Mouse (Mus musculus) brown adipose tissue, adult 24 weeks (tissue): ENCODE results near the gene Gm9945. TPM values are rescaled to one million over a fixed set of nuclear protein-coding genes. Genes with fewer than 3 reads are reported as not detected.

ENCODE experiments used
- H3K27ac ChIP-seq: fragments of 200-500 bp; replicated peaks from 2 replicates; pipeline ENCODE4 v1.5.1; 2012; ENCODE audit warnings: low read depth, mild to moderate bottlenecking, low read length
- H3K4me1 ChIP-seq: fragments of 200-500 bp; 2 replicates; pipeline ENCODE4 v1.6.1; 2012; ENCODE audit warnings: low read length, mixed read lengths; ENCODE audit not compliant: control insufficient read depth, insufficient read depth, insufficient read length
- H3K4me3 ChIP-seq: fragments of 200-500 bp; 2 replicates; pipeline ENCODE4 v1.5.1; 2012; ENCODE audit warnings: low read depth, mild to moderate bottlenecking, low read length, moderate library complexity; ENCODE audit not compliant: insufficient read depth
- polyA plus RNA-seq: library from polyadenylated mRNA; stranded (reverse); fragments of >200 nt; gene quantifications from 2 replicates; pipeline ENCODE4 v1.2.4, GENCODE M21; 2012; ENCODE audit not compliant: missing spikeins, insufficient read depth, insufficient read length

Gene Gm9945
- polyA plus RNA-seq = not detected in 2 replicates

DNA sequence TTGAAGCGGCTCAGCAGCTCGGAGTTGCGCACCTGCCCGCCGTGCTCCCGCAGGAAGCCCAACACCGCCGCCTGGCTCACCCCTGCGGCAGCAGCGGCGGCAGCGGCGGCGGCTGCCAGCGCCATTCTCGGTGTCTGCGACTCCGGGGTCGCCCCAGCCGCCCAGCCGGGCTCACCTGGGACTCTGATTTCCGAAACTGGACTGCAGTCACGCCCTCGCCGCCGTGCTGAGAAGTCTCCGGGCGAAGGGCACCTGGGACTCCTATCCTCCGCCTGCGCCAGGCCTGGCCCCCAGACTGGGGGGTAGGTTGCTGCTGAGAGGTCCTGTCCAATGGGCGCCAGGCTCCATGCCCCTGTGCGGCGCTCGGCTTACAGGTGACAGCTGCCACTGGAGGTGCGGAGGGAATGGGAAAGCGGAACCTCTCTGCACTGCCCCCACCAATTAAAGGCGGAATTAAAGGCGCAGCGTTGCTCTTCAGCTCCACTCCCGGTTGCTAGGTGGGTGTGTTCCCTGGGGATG, at the start of gene Gm9945, which contains the start of gene Sowaha:
Gm9945 (plus strand) TSS at position 384 of the 519 bp plus-strand sequence.
Sowaha (minus strand) TSS at position 492 of the 519 bp plus-strand sequence.
- Histone ChIP-seq H3K27ac (no peak within 1 kb of the TSS), H3K4me1 (no peaks in the 10 kb centered on the region; the same call in 1 of the 2 replicates), H3K4me3 (peak within 1 kb of the TSS; percentile 50)

DNA sequence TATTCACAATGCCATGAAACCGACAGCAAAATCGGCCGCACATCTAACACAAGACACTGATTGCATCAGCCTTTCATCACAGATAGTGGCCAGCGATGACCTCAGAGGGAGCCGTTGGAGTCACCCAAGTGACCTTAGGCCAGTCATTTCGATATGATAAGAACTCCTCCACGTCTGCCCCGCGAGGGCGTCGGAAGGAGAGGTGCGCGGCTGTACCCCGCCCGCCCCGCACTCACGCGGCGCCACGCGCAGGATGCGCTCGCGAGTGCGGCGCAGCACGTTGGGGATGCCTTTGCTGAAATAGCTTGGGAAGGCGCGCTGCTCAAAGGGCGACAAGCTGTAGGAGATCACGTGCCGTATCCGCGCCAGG, 49.7 kb upstream of the Gm9945 start:
- peak overlapping the region; percentile 85 for H3K4me3 ChIP-seq
- peaks cover 4% of the 10 kb centered on the region for H3K4me1 ChIP-seq
- H3K27ac ChIP-seq = peak overlapping the region; percentile 96

DNA sequence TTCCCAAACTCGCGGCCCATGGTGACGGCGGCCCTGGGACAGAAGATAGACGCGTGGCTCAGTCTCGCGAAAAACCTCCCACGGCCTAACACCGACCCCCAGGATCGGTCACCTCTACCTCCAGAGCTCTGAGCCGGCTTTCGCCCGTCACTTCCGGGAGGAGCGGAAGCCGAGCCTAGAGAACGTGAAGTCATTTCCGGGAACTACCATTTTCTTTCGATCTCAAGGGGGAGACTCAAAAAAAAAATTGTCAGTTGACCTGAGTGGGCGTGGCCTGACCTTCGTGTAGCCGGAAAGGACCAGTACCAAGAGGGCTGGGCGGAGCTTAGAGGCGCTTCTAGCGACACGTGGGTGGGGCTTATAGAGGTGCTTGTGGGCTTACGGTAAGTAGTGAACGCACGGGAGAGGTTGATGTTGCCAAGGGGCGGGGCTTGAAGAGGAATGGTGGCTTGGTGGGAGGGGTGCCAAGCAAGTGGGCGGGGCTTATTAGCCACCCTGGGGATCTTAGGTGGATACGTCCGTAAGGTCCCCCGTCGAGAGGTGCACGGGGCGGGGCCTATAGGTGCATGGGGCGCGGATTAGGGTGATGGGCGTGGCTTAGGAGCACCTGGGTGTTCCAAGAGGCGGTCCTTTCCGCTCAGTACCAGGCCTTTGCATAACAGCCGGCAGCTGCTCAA, 49.2 kb upstream of the Gm9945 start, which contains the start of the genes Uqcrq and Gdf9:
Uqcrq (minus strand) TSS at position 162 of the 677 bp plus-strand sequence.
Gdf9 (plus strand) TSS at position 354 of the 677 bp plus-strand sequence.
- peak within 1 kb of the TSS; percentile 85 for H3K4me3 ChIP-seq
- H3K4me1 ChIP-seq = peaks cover 3% of the 10 kb centered on the region
- peak within 1 kb of the TSS; percentile 96 for H3K27ac ChIP-seq

DNA sequence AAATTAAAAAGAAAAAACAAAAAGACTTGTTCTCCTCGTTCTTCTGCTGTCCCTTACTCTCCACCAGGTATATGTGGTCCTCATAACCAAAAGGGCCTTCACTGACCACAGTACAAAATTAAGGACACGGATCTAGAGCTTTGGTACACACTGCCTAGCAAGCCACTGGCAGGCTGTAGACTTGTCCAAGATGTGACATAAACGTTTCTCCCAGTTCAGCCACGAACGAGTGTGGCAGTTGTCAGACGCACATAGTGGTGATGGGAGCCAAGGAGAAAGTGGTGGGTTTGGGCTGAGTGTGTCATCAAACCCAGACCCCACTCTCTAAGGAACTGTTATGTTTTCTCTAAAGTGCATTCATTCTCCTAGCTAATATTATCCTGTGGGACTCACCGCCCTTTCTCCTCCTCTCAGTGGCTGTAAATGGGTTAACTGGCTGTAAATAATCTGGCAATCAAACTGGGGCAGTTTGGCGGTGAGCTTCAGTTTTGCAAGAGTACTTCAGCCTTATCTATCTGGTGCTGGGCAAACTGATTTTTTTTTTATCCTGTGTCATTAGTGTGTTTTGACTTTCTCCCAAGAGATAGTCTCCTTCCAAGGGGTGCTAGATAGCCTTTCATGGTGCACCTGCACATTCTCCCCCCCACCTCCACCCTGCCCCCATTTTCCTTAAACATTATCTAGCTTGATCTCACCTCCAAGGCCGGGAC, 48.5 kb upstream of the Gm9945 start:
- H3K27ac ChIP-seq = peak overlapping the region; percentile 70
- peak overlapping the region; percentile 56 for H3K4me3 ChIP-seq

DNA sequence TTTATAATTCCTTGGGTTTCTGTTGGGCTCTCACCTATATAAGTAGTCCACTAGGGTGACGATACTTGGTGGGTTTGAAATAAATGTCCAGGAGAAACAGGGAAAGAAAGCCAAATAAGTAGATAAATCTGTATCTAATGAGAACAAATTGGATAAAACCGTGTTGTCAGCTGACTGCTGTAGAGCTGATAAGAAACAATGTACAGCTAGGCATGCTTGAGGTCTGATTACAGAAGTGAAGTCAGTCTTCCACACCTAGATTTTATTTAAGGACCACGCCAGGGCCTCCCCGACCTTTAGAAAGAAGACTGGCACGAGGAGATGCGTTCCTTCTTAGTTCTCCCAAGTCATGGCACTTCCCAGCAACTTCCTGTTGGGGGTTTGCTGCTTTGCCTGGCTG, 46.9 kb upstream of the Gm9945 start:
- no peak overlapping the region for H3K27ac ChIP-seq
- H3K4me3 ChIP-seq = no peak overlapping the region
- H3K4me1 ChIP-seq = peaks cover 3% of the 10 kb centered on the region

More for the DNA sequence above, 48.5 kb upstream of the Gm9945 start:
- H3K4me1 ChIP-seq = peaks cover 3% of the 10 kb centered on the region

DNA sequence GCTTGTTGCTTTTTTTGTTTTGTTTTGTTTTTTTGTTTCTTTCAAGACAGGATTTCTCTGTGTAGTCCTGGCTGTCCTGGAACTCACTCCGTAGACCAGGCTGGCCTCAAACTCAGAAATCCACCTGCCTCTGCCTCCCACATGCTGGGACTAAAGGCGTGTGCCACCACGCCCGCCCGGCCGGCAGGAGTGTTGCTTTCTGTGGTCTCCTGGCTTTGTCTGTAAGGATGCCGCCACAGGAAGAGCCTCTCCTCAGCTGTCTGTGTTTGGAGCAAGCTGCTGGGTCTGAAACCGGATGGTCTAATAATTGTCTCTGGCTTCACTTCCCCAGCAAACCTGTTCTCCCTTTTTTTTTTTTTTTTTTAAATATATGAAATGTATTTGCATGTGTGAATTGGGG, 44.5 kb upstream of the Gm9945 start:
- H3K4me1 ChIP-seq = no peaks in the 10 kb centered on the region
- no peak overlapping the region for H3K4me3 ChIP-seq
- H3K27ac ChIP-seq = no peak overlapping the region

DNA sequence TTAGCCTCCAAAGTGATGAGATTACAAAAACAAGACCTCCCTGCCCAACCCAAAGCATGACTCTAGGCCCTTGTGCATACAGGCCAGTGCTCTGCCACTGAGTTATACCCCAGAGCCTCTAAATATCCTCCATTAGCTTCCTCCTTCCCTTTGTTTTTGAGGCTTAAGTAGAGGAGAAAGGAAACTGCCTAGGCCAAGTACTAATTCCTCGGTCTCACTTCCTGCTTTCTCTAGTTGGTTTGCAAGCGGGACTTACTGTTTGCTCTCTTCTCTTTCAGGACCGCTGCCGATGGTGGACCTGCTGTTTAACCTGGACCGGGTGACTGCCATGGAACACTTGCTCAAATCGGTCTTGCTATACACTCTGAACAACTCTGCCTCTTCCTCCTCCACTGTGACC, 43.6 kb upstream of the Gm9945 start:
- H3K27ac ChIP-seq = no peak overlapping the region; the same call in 1 of the 2 replicates
- H3K4me1 ChIP-seq = no peaks in the 10 kb centered on the region
- no peak overlapping the region for H3K4me3 ChIP-seq

DNA sequence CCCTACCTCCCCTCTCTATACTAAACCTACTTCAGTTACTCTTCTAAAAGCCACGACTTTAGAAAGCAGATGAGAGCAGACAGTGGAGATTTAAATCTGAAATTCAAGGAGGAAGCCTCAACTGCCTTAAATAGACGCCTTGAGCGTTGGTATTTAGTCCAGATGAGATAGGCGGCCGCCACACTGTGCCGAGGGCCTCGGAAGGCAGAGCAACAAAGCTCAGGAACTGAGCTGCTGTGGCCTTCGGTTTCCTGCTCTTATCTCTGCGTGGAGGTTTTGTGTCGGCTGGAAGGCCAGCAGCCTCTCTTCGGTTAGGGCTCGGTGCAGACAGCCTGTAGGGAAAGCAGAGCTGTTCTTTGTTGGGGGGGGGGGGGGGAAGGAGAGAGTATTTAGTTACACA, 38.0 kb upstream of the Gm9945 start:
- Histone ChIP-seq H3K4me3 (no peak overlapping the region), H3K4me1 (no peaks in the 10 kb centered on the region), H3K27ac (no peak overlapping the region)

DNA sequence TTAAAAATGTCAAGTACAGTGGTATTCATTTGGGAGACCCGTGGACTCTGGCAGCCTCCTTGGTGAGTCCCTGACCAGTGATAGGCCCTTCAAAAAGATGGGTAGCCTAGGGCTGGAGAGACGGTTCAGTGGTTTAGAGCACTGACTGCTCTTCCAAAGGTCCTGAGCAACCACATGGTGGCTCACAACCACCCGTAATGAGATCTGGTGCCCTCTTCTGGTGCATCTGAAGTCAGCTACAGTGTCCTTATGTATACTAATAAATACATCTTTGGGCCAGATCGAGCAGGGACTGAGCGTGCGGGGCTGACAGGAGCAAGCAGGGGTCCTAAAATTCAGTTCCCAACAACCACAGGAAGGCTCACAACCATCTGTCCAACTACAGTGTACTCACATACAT, 36.1 kb upstream of the Gm9945 start:
- no peak overlapping the region for H3K27ac ChIP-seq
- H3K4me3 ChIP-seq = no peak overlapping the region
- H3K4me1 ChIP-seq = no peaks in the 10 kb centered on the region

DNA sequence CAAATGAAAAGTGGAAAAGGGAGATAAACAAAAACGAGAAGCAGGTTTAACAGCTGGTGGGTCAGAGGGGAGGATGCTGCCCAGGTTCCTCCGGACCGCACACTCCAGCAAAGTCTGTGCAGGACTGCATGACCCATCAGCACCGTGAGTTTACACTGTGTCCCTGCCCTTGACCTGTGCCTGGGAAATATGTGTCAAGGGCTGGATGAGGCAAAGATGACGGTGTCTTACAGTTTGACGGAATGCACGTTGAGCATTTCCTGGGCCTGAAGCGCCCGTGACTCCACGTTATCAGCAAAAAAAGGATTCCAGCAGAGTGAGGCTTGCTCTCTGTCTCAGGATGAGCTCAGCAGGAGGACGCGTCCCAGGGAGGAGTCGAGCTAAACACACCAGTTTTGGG, 34.4 kb upstream of the Gm9945 start:
- Histone ChIP-seq H3K4me1 (no peaks in the 10 kb centered on the region; the same call in none of the 2 replicates), H3K27ac (no peak overlapping the region), H3K4me3 (no peak overlapping the region)

DNA sequence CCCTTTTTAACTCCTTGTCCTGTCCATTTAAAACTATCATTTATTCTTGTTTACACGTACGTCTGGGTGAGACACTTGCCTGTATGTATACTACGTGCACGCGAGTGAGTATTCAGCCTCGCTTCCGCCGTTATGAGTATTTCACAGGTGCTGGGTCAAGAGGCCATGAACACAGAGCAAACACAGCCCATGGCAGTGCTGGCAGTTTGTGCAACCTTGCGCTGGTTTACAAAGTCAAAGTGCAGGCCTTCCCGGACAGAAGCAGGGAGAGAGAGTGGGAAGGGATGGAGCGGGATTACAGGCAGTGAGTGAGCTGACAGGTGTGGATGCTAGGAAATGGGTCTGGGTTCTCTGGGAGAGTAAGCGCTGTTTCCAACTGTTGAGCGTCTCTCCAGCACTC, 33.8 kb upstream of the Gm9945 start:
- H3K4me1 ChIP-seq = no peaks in the 10 kb centered on the region; the same call in none of the 2 replicates
- H3K27ac ChIP-seq = no peak overlapping the region
- no peak overlapping the region for H3K4me3 ChIP-seq

DNA sequence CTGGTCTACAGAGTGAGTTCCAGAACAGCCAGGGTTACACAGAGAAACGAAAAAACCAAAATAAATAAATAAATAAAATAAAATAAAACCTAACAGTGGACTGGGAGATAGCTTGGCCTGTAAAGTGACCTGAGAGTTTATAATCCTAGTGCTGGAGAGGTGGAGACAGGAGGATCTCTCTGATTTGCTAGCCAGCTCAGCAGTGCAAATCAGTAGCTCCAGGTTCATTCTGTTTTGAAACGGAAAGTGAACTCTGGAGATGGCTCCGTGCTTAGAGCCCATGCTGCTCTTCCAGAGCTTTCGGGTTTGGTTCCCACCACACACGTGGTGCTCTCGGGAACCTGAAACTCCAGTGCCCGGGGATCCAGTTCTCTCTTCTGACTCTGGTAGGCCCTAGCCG, 32.0 kb upstream of the Gm9945 start:
- Histone ChIP-seq H3K27ac (no peak overlapping the region), H3K4me1 (no peaks in the 10 kb centered on the region; the same call in none of the 2 replicates), H3K4me3 (no peak overlapping the region)

DNA sequence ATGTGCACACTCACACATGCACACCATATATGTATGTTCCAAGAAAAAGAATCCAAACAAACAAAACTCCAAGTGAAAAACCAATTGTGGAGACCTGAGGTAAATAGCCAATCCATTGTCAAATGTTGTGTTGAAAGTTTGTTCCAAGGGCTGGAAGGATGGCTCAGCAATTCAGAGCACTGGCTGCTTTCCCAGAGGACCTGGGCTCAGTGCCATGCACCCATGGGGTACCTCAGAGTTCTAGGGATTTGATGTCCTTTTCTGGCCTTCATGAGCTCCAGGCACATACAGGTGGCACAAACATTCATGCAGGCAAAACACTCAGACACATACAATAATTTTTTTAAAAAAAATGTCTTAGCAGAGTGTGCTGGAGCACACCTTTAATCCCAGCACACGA, 31.4 kb upstream of the Gm9945 start:
- H3K27ac ChIP-seq = no peak overlapping the region
- H3K4me3 ChIP-seq = no peak overlapping the region
- no peaks in the 10 kb centered on the region; the same call in none of the 2 replicates for H3K4me1 ChIP-seq

DNA sequence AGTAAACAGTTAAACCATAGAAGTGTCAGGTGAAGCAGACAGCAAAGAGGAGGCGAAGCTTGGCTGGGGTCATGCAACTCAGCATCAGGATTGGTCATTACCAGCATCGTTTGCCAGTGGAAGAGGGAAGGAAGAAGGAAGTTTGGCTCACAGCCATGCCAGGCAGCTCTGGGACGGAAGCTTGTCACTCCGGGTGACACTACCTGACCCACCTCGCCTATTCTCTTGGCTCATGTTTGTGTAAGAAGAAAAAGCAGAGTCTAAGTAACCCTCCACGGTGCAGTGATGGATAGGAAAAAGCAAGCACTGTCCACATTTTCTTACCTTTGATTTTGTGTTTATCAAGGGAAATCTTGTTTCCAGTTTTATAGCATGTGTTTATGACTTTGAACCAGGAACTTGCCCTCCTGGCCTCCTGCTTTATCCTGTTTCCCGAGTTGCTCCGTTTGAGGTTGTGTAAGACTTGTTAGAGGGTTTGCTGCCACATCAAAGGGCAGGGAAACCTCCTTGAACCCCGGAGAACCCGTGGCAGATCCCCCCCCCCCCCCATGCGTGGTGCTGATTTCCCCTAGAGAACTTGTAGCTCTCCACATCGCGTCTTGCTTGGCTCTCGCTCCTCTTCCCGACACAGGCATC, 29.8 kb upstream of the Gm9945 start:
- no peaks in the 10 kb centered on the region; the same call in none of the 2 replicates for H3K4me1 ChIP-seq
- H3K4me3 ChIP-seq = no peak overlapping the region
- H3K27ac ChIP-seq = no peak overlapping the region

DNA sequence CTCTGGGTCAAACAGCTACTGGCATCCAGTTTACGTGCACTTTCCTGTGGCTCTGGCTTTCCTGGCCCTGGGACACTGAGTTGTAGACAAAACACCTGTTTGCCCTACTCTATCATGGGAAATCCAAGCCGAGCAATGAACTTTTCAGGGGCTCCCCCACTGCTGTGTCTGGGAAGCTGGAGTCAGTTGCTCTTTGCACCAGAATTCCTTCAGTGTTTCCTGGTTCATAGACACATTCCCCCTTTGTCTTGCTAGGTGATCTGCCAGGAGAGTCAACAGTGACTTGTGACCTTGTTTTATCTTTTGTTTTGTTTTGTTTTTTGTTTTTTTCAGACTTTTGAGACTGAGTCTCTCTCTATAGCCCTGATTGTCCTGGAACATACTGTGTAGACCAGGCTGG, 28.6 kb upstream of the Gm9945 start:
- Histone ChIP-seq H3K27ac (no peak overlapping the region), H3K4me3 (no peak overlapping the region), H3K4me1 (no peaks in the 10 kb centered on the region; the same call in none of the 2 replicates)
